Mouse (Mus musculus) lung, adult 2 months (tissue): ENCODE measurements at regions not wholly inside any gene's neighbourhood (a gene's known extent, or its start where the extent isn't known, plus 50 kb on each side); places are given as distances from the start of the nearest gene placed in this dataset.

Experiments
- CTCF ChIP-seq: fragments of 200-500 bp; IDR thresholded peaks from 2 replicates; pipeline ENCODE4 v1.5.1; 2011; ENCODE audit warnings: mild to moderate bottlenecking, low read length, control low read depth; ENCODE audit not compliant: insufficient read depth
- POLR2A ChIP-seq: fragments of 200-500 bp; IDR thresholded peaks from 2 replicates; pipeline ENCODE4 v1.6.1; 2011; ENCODE audit warnings: low read depth, mild to moderate bottlenecking, control low read depth, low read length, borderline replicate concordance; ENCODE audit errors: extremely low read depth

- TF ChIP-seq CTCF = no peak
- no peak for TF ChIP-seq POLR2A
These were observed 78.6 kb downstream of the Gm33543 start for GRCm38 (mm10) chr10:95764129-95764528.
